Mouse (Mus musculus): ENCODE measurements around the gene Hist1h3h.

DNA sequence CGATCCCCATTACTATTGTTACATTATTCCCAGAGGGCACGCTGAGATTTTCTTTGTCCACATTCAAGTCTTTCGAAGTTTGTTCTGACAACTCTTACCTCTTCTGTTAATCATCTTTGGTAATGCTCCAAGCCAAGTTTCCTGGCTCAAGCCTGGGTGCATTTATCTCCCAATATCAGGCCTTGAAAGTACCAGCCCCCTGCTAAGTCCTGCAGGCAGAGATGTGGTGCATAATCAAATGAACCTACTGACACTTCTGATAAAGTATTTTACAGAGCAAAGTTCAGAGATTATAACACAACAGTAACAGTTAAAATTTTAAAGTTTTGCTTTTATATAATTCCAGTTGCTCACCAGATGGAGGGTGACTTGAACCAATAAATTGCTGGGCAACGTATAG is 5.8 kb upstream of the Hist1h3h start:
- TF ChIP-seq CTCF (IDR thresholded peaks at IDR 0.05; ENCODE audit: borderline replicate concordance, insufficient read depth, low read depth, low read length) = no peak
- no peak for TF ChIP-seq POLR2A (IDR thresholded peaks at IDR 0.05; ENCODE audit: borderline replicate concordance, insufficient read depth, low read length)
